Mouse (Mus musculus): ENCODE measurements around the gene Prokr2. TPM values are rescaled to one million over a fixed set of nuclear protein-coding genes. Genes with fewer than 3 reads are reported as not detected.

The Prokr2 gene
- 0.02 TPM in 2 replicates for polyA plus RNA-seq (2012; rRNA removed)

GRCm38 (mm10) chr2:132385194-132385838 is at the start of gene Prokr2:
Prokr2 (minus strand) TSS chr2:132385447.

Other genes with a start within 250 kb of the Prokr2 start
- gene Slc23a2, start 240.3 kb downstream of the Prokr2 start, polyA plus RNA-seq (2012; rRNA removed) = 4.0 and 4.1 TPM in 2 replicates
- 15.5 and 17.4 TPM in 2 replicates for gene Tmem230, start 137.6 kb downstream of the Prokr2 start, polyA plus RNA-seq (2012; rRNA removed)
- gene Pcna, start 132.1 kb downstream of the Prokr2 start, polyA plus RNA-seq (2012; rRNA removed) = 168 and 187 TPM in 2 replicates
- 5.6 and 6.6 TPM in 2 replicates for gene Cds2, start 122.3 kb downstream of the Prokr2 start, polyA plus RNA-seq (2012; rRNA removed)
- 21.6 and 21.9 TPM in 2 replicates for gene Gpcpd1, start 202.3 kb upstream of the Prokr2 start, polyA plus RNA-seq (2012; rRNA removed)

Data from liver, embryonic 18 days (tissue).